Mouse (Mus musculus): ENCODE measurements at regions not wholly inside any gene's neighbourhood (a gene's known extent, or its start where the extent isn't known, plus 50 kb on each side); places are given as distances from the start of the nearest gene placed in this dataset.

DNA sequence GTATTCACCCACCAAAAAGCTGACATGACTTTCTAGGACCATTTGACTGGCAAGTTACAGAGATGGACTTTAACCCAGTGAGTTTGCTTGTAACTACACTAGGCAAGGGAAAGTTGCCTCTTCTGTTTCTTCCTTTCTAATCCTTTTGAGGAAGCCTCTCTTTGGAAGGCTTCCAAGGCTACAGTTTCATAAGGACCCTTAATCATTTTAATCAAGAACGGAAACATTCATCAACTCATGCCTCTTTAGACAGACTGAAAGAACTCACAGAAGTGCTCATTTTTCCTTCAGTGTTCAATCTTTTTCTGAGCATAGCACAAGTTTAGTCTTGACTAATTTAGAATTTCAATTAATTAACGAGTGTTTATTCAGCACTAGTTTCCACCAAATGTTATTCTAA lies 84.2 kb downstream of the Ddx1 start:
- Histone ChIP-seq H3K36me3 (replicated peaks) (no peaks in the 10 kb centered on the region), H3K9me3 (no peaks in the 10 kb centered on the region)
- 85% methylated on average over 2 of the region's 2 CpGs for WGBS

DNA sequence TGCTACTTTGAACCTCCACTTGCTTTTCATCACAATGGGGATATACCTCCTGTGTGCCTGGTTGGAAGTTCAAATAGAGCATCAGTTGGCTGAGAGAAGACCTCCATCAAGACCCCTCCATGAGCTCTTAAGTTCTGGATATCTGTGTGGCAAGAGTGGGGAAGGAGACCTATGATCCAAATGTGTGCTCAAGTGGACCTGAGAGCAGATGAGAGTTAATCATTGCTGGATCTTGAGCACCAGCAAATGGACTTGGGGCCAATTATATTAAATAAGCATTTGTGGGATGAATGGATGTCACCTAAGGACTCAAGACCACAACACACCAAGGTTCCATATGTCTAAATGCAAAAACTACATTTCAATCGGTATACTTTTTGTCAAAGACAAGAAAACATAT lies 88.0 kb downstream of the Ddx1 start:
- Histone ChIP-seq H3K9me3 (no peaks in the 10 kb centered on the region), H3K36me3 (replicated peaks) (no peaks in the 10 kb centered on the region), H3K4me1 (peaks cover 31% of the 10 kb centered on the region), H3K4me3 (no peak overlapping the region), H3K27ac (replicated peaks) (no peak overlapping the region), H3K27me3 (replicated peaks; ENCODE audit: low read depth, poor library complexity, severe bottlenecking) (0 out of 2 replicates have a peak, but pooled peaks cover 5% of the 10 kb centered on the region)
- no peak for DNase-seq (ENCODE audit: low spot score)
- 85% methylated on average over 1 of the region's 1 CpGs for WGBS

More for the DNA sequence above, 84.2 kb downstream of the Ddx1 start:
- 0 out of 2 replicates have a peak, but pooled peaks cover 5% of the 10 kb centered on the region for H3K27me3 ChIP-seq (replicated peaks; ENCODE audit: low read depth, poor library complexity, severe bottlenecking)
- no peak overlapping the region for H3K4me3 ChIP-seq
- no peak for DNase-seq (ENCODE audit: low spot score)
- H3K27ac ChIP-seq (replicated peaks): no peak overlapping the region
- peaks cover 6% of the 10 kb centered on the region for H3K4me1 ChIP-seq

DNA sequence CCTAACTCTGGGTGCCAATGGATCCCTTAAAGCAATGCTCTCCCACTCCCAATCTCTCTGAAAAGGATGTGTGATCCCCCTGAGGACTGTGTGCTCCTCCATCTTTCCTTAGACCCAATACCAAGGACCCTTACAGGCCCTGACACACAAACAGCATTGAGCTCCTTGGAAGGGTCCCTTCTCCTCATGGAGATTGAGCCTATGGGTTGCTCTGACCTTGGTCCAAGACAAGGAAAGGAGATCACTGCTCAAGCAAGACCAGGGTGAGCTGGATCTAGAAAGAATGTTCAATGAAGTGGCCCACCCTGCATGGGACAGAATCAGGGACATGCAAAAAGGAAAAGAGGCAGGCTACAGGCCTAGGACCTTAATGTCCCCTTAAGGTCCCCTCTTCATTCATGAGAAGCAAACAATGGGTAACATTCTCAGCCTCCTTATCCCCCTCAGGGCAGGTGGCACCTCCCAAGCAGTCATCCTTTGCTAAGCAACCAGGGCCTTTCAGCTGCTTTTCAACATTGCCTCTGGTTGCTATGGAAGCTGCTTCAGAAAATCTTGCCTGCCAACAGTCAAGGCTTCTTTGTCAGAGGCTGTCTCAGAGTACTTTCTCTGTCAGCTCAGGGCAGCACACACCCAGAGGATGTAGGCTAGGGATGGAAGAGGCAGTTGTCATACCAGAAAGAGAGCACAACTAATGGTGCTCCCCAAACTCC lies 89.5 kb downstream of the Ddx1 start:
- no peak for DNase-seq (ENCODE audit: low spot score)
- H3K4me1 ChIP-seq: peaks cover 31% of the 10 kb centered on the region
- H3K4me3 ChIP-seq: no peak overlapping the region
- H3K27ac ChIP-seq (replicated peaks): 0 out of 2 replicates have a peak overlapping the region, but pooled peaks have one; percentile 42
- 0 out of 2 replicates have a peak, but pooled peaks cover 5% of the 10 kb centered on the region for H3K27me3 ChIP-seq (replicated peaks; ENCODE audit: low read depth, poor library complexity, severe bottlenecking)
- no peaks in the 10 kb centered on the region for H3K36me3 ChIP-seq (replicated peaks)
- no peaks in the 10 kb centered on the region for H3K9me3 ChIP-seq

DNA sequence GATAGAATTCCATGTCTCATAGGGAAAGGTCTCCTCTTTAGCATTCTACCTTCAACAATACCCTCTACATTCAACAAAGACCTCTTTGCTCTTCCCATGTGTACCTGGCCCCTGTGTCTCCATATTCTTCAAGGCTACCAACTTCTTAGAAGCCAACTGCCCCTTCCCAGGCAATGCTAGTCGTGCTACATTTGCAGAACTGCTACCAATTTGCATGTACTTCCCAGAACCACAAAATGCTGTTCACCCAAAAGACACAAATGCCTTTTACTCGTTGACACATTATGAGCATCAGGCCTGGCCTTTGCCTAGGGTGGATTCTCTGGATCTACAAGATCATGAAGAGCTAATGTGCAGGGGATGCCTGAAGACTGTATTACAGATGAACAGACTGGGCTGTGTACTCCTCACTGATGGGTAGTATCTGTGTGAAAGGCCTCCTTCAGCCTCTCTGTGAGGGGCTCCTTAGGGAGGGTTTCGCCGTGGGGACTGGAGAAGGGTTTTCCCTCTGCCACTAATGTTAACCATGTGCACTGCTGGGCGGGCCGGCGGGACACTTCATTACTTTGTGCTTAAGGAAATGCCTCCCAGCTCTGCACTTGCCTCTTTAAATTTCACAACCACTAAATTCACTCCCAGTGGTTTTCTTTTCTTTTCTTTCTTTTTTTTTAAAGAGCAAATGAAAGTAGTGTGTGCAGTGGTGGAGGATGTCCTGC lies 91.2 kb downstream of the Ddx1 start:
- Histone ChIP-seq H3K27ac (replicated peaks) (0 out of 2 replicates have a peak overlapping the region, but pooled peaks have one; percentile 8), H3K9me3 (no peaks in the 10 kb centered on the region), H3K4me3 (no peak overlapping the region), H3K4me1 (peaks cover 31% of the 10 kb centered on the region), H3K36me3 (replicated peaks) (no peaks in the 10 kb centered on the region), H3K27me3 (replicated peaks; ENCODE audit: low read depth, poor library complexity, severe bottlenecking) (0 out of 2 replicates have a peak, but pooled peaks cover 5% of the 10 kb centered on the region)
- 54% methylated on average over 7 of the region's 7 CpGs for WGBS
- DNase-seq (ENCODE audit: low spot score): no peak

DNA sequence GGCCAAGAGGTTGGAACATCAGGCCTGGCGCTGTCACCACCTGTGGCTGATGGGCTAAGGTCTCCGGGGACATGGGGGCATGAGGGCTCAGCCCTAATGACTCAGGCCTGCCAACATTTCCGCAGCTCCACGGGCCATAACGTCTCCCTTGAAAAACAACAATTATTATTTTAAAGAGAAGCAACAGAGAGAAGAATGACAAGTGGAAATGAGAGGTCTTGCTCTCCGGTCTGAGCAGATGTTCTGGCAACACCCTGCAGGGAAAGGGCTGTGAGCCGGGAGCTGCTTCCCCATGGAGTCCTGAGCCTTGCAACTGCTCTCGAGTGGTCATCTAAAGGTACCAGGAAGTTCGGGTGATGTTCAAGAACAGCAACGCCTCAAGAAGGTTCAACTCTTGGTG lies 91.9 kb downstream of the Ddx1 start:
- no peaks in the 10 kb centered on the region for H3K9me3 ChIP-seq
- no peak for DNase-seq (ENCODE audit: low spot score)
- H3K36me3 ChIP-seq (replicated peaks): no peaks in the 10 kb centered on the region
- 72% methylated on average over 10 of the region's 10 CpGs for WGBS
- H3K27me3 ChIP-seq (replicated peaks; ENCODE audit: low read depth, poor library complexity, severe bottlenecking): 0 out of 2 replicates have a peak, but pooled peaks cover 5% of the 10 kb centered on the region
- peaks cover 31% of the 10 kb centered on the region for H3K4me1 ChIP-seq
- no peak overlapping the region for H3K27ac ChIP-seq (replicated peaks)
- H3K4me3 ChIP-seq: no peak overlapping the region

DNA sequence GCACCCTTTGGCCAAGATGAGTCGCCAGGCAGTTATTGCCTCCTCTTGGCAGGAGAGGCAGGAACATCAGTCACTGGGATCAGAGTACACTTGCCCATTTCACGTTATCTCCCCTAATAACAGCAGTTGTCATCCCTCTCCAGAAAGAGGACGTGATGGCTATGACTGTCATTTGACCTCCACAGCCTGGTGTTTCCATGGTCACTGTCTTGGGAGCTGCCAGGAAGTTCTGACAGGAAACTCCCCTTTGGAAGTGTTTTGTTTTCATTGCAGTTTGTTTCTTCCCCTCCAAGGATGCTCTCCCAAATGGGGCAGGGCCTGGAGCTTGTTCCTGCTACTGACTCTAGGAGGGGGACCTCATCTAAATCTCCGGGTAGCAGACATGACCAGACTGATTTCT lies 98.3 kb downstream of the Ddx1 start:
- Histone ChIP-seq H3K4me1 (peaks cover 6% of the 10 kb centered on the region), H3K36me3 (replicated peaks) (no peaks in the 10 kb centered on the region), H3K27me3 (replicated peaks; ENCODE audit: low read depth, poor library complexity, severe bottlenecking) (no peaks in the 10 kb centered on the region), H3K4me3 (no peak overlapping the region), H3K27ac (replicated peaks) (no peak overlapping the region), H3K9me3 (no peaks in the 10 kb centered on the region)
- no peak for DNase-seq (ENCODE audit: low spot score)
- WGBS: 67% methylated on average over 4 of the region's 4 CpGs

DNA sequence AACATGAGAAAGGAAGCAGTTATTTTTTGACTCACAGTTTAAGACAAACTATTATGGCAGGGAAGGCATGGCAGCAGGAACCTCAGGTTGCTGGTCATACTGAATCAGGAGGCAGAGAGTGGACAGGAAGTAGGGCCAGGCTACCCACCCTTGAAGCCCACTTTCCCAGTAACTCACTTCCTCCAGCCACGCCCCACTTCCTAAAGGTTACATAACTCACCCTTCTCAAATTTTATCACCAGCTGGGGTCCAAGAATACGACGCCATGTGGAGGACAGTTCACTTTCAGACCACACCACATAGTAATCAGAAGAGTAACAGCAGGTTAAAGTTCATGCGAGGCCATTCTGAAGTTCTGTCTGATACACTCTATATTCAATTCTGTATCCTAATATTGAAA lies 101.8 kb downstream of the Ddx1 start:
- WGBS: 85% methylated on average over 4 of the region's 4 CpGs
- no peak for DNase-seq (ENCODE audit: low spot score)
- no peak overlapping the region for H3K27ac ChIP-seq (replicated peaks)

DNA sequence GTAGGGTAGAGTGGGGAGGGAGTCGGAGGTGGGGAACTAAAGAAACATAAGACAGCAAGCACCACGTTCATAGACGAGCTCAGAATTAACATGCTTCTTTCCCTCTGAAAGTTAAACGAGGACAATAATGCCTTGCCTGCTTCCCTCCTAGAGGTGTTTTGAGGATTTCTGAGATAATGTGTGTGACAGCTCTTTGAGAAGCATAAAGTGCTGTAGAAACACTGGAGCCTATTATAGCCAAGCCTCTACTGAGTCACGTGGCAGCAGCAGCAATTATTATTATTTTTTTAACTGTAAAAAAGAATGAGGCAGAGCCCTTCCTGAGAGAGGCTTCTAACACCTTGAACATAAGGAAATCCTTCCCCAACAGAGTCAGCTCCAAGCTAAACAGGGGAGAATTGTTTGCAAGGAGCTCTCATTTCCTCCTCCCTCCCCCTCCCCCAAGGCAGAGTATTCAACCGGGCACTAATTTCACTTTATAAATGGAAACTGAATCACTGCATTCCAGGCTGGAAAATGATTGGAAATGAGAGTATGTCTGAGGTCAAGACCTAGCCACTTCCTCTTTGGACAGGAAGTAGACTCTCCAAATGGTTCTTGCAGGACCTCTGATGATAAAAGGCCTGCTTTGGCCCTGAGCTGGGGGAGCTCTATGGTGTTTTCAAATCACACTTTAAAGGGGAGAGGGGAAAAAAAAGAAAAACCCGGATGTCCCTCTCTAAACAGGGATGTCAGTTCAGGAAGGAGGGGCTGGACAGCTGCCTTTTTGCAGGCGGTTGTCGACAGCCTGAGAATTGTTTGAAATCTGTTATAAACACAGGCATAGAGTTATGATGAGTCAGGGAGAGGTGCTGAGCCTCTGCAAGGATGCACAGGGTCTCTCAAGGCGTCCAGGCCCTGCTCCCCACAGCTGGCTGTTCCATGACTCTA lies 103.6 kb downstream of the Ddx1 start:
- H3K9me3 ChIP-seq: no peaks in the 10 kb centered on the region
- H3K27me3 ChIP-seq (replicated peaks; ENCODE audit: low read depth, poor library complexity, severe bottlenecking): no peaks in the 10 kb centered on the region
- peak overlapping the region; percentile 57 for H3K27ac ChIP-seq (replicated peaks)
- DNase-seq (ENCODE audit: low spot score): peak; percentile 36
- H3K4me3 ChIP-seq: no peak overlapping the region
- H3K36me3 ChIP-seq (replicated peaks): no peaks in the 10 kb centered on the region
- H3K4me1 ChIP-seq: peaks cover 17% of the 10 kb centered on the region
- 50% methylated on average over 10 of the region's 10 CpGs for WGBS

More for the DNA sequence above, 101.8 kb downstream of the Ddx1 start:
- Histone ChIP-seq H3K4me1 (peaks cover 17% of the 10 kb centered on the region), H3K27me3 (replicated peaks; ENCODE audit: low read depth, poor library complexity, severe bottlenecking) (no peaks in the 10 kb centered on the region), H3K9me3 (no peaks in the 10 kb centered on the region), H3K4me3 (no peak overlapping the region), H3K36me3 (replicated peaks) (no peaks in the 10 kb centered on the region)

DNA sequence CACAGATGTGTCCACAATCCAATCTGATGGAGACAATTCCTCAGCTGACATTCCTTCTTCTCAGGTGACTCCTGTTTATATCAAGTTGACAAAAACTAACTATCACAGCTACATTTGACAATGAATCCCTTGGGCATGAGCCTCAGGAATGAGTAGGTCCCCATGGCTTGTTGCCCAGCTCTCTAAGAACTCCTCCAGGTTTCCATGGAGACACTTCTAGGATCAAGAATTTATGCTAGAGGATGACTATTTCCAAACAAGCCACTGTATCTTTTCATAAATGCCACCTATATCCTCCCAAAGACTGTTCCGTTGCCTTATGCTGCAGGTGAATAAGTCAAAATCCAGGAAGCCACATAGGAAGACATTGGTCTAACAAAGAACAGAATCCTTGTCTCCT lies 104.3 kb downstream of the Ddx1 start:
- Histone ChIP-seq H3K4me3 (no peak overlapping the region), H3K27me3 (replicated peaks; ENCODE audit: low read depth, poor library complexity, severe bottlenecking) (no peaks in the 10 kb centered on the region), H3K27ac (replicated peaks) (peak overlapping the region; percentile 57; the same call in 1 of the 2 replicates), H3K36me3 (replicated peaks) (no peaks in the 10 kb centered on the region), H3K4me1 (peaks cover 17% of the 10 kb centered on the region), H3K9me3 (no peaks in the 10 kb centered on the region)
- no peak for DNase-seq (ENCODE audit: low spot score)
- 90% methylated on average over 1 of the region's 1 CpGs for WGBS

DNA sequence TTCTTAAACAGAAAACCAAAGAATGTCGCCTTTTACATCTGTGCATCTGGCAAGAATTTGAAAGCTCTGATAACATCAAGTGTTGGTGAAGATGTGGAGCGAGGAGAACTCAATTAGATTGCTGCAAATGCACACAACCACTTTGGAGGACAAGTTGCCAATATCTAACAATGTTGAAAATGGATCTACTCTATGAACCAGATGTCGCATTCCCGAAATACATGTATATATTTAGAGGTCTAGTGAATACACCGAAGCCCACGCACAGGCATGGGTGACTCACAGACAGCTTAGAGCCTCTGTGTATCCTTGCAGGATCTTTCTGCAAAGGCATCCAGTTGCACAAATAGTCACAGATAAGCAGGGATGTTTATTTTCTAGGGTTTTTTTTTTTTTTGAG lies 108.4 kb downstream of the Ddx1 start:
- H3K27ac ChIP-seq (replicated peaks): no peak overlapping the region
- WGBS: 91% methylated on average over 6 of the region's 6 CpGs

DNA sequence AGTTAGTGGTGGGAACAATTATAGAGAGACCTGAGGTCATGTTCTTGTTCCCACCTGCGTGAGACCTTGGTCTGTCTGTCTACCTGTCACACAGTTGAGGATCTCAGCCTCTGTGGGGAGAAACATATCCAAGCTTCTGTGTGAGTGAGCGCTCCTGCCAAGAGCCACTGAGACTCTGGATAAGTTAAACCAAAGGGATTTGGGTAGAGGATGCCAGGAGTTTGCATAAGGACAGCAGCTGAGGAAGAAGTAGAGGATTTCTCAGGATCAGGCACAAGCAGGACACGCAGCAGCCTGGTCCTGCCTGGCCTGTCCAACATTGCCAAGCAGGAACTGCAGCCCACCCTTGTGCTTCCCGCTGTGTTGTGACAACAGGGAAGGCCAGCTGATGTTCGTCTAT lies 109.8 kb downstream of the Ddx1 start:
- DNase-seq (ENCODE audit: low spot score): no peak
- peaks cover 14% of the 10 kb centered on the region for H3K4me1 ChIP-seq
- WGBS: 82% methylated on average over 5 of the region's 5 CpGs
- H3K27me3 ChIP-seq (replicated peaks; ENCODE audit: low read depth, poor library complexity, severe bottlenecking): no peaks in the 10 kb centered on the region
- H3K4me3 ChIP-seq: no peak overlapping the region
- 0 out of 2 replicates have a peak overlapping the region, but pooled peaks have one; percentile 7 for H3K27ac ChIP-seq (replicated peaks)
- H3K36me3 ChIP-seq (replicated peaks): no peaks in the 10 kb centered on the region
- H3K9me3 ChIP-seq: no peaks in the 10 kb centered on the region

More for the DNA sequence above, 108.4 kb downstream of the Ddx1 start:
- H3K4me1 ChIP-seq: peaks cover 23% of the 10 kb centered on the region
- H3K9me3 ChIP-seq: no peaks in the 10 kb centered on the region
- no peaks in the 10 kb centered on the region for H3K27me3 ChIP-seq (replicated peaks; ENCODE audit: low read depth, poor library complexity, severe bottlenecking)
- H3K36me3 ChIP-seq (replicated peaks): no peaks in the 10 kb centered on the region
- no peak overlapping the region for H3K4me3 ChIP-seq
- no peak for DNase-seq (ENCODE audit: low spot score)

DNA sequence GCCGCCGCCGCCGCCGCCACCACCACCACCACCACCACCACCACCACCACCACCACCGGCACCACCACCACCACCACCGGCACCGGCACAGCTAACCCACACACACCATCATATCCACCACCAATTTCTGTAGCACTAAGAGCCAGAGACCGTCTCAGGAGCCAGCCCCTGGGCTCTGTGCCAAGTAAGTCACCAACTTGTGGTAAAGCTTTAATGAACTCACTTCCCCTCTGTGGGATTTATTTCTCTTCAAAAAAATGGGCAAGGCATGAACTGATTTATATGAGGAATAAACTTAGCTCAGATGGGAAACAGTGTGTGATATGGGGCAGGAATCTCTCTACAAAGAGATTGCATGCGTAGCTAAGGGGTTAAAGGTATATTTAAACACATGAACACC lies 114.8 kb downstream of the Ddx1 start:
- Histone ChIP-seq H3K36me3 (replicated peaks) (no peaks in the 10 kb centered on the region), H3K4me3 (no peak overlapping the region), H3K9me3 (no peaks in the 10 kb centered on the region), H3K4me1 (peaks cover 20% of the 10 kb centered on the region), H3K27me3 (replicated peaks; ENCODE audit: low read depth, poor library complexity, severe bottlenecking) (no peaks in the 10 kb centered on the region), H3K27ac (replicated peaks) (no peak overlapping the region)
- 97% methylated on average over 7 of the region's 10 CpGs for WGBS
- no peak for DNase-seq (ENCODE audit: low spot score)

All from embryonic facial prominence, embryonic 10.5 days (tissue).